Mouse (Mus musculus) stomach, postnatal 0 days (tissue): ENCODE results near the gene Atp6v0e2.

Source experiments
- CTCF ChIP-seq: IDR thresholded peaks from 2 replicates; pipeline ENCODE4 v1.5.1; 2016; ENCODE audit warnings: antibody characterized with exemption, low read depth, mild to moderate bottlenecking, moderate library complexity
- EP300 ChIP-seq: optimal IDR thresholded peaks from 2 replicates; pipeline ENCODE3; 2016; ENCODE audit warnings: antibody characterized with exemption

GRCm38 (mm10) chr6:48579215-48579648 is 41.8 kb downstream of the Atp6v0e2 start:
- no peak for TF ChIP-seq CTCF
- TF ChIP-seq EP300: no peak
